Mouse (Mus musculus) kidney, embryonic 15.5 days (tissue): ENCODE data around the gene Cfap97. TPM values are rescaled to one million over a fixed set of nuclear protein-coding genes. Genes with fewer than 3 reads are reported as not detected.
A peak's percentile ranks its signal among the peaks of the same experiment; 100 is the strongest.
"Not testable (repeated sequence)": the region's sequence is repeated elsewhere in the genome, so short reads cannot be mapped to it uniquely, and the experiment has no call there.

ENCODE experiments used
- ATAC-seq: fragments of 200-750 bp; cut with Nextera tagmentation; replicated peaks from 2 replicates; pipeline ENCODE4 v1.8.0; 2017; ENCODE audit warnings: moderate TSS enrichment; ENCODE audit not compliant: low FRiP score
- H3K27ac ChIP-seq: fragments of 300-500 bp; sonication (generic); 2 replicates; pipeline ENCODE4 v1.5.1; 2015; ENCODE audit warnings: mild to moderate bottlenecking, inconsistent platforms
- H3K27me3 ChIP-seq: fragments of 300-500 bp; sonication (generic); 2 replicates; pipeline ENCODE4 v1.6.1; 2015; ENCODE audit warnings: inconsistent platforms
- H3K36me3 ChIP-seq: fragments of 300-500 bp; sonication (generic); 2 replicates; pipeline ENCODE4 v1.6.1; 2015; ENCODE audit warnings: inconsistent platforms
- H3K4me1 ChIP-seq: fragments of 300-500 bp; sonication (generic); 2 replicates; pipeline ENCODE4 v1.6.1; 2015; ENCODE audit warnings: inconsistent platforms
- H3K4me2 ChIP-seq: fragments of 300-500 bp; sonication (generic); 2 replicates; pipeline ENCODE4 v1.6.1; 2015; ENCODE audit warnings: moderate library complexity, mild to moderate bottlenecking, inconsistent platforms
- H3K4me3 ChIP-seq: fragments of 300-500 bp; sonication (generic); replicated peaks from 2 replicates; pipeline ENCODE4 v1.5.1; 2015; ENCODE audit warnings: mild to moderate bottlenecking, inconsistent platforms
- H3K9ac ChIP-seq: fragments of 300-500 bp; sonication (generic); 2 replicates; pipeline ENCODE4 v1.6.1; 2015; ENCODE audit warnings: mild to moderate bottlenecking, inconsistent platforms
- H3K9me3 ChIP-seq: fragments of 300-500 bp; sonication (generic); replicated peaks from 2 replicates; pipeline ENCODE4 v1.6.1; 2016; ENCODE audit warnings: inconsistent platforms
- WGBS: fragments of 180-500 bp; shearing (Covaris S2); methylation state at CpG from one replicate; pipeline ENCODE4 v1.1.7; 2015; ENCODE audit warnings: mixed read lengths; 5-methylcytosine and 5-hydroxymethylcytosine counted together
- polyA plus RNA-seq: library from polyadenylated mRNA; unstranded; fragments of >200 nt; fragmentation: Nextera tagmentation; extraction: Ambion mirVana; gene quantifications from 2 replicates; pipeline ENCODE4 v1.2.1, GENCODE M21; 2015

The Cfap97 gene
- polyA plus RNA-seq, 1 experiment from 2014 or later: 23.7 TPM

GRCm38 (mm10) chr8:46210404-46211315 lies 59.1 kb downstream of the Cfap97 start, which contains the start of gene Slc25a4:
Gene Slc25a4, minus strand, starts transcription at chr8:46211284.
- ATAC-seq: peak; percentile 99
- WGBS: under 1% methylated on average over 83 of the region's 84 CpGs

GRCm38 (mm10) chr8:46211611-46212071 lies 60.1 kb downstream of the Cfap97 start:
- 6% methylated on average over 13 of the region's 13 CpGs for WGBS

More at GRCm38 (mm10) chr8:46210404-46211315, 59.1 kb downstream of the Cfap97 start, which contains the start of gene Slc25a4:
- Histone ChIP-seq H3K4me1 (peaks cover 37% of the 10 kb centered on the region), H3K36me3 (peaks cover 38% of the 10 kb centered on the region), H3K4me3 (peak within 1 kb of the TSS; percentile 72), H3K27ac (peak within 1 kb of the TSS; percentile 96), H3K4me2 (peak within 1 kb of the TSS; percentile 88), H3K27me3 (no peaks in the 10 kb centered on the region), H3K9me3 (no peaks in the 10 kb centered on the region), H3K9ac (peak within 1 kb of the TSS; percentile 89)

DNA sequence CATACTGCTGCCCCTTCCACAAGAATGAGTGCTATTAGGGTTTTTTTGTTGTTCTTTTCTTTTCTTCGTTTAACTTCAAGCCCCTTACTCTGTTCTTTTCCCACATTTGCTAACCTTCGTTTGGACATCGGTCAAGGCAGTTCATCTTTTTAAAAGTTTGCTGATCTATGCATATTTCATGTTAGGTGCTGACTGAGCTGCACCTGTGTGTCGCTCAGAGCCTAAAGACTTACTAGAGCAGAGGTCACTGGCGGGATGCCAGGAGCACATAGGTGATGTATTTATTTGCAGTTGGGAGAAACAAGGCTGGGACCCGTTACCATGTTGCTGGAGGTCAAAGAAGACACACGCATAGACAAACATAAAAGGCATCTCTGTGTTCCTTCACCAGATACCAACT lies 60.6 kb downstream of the Cfap97 start:
- Histone ChIP-seq H3K27ac (no peak overlapping the region; the same call in 1 of the 2 replicates), H3K36me3 (peaks cover 23% of the 10 kb centered on the region), H3K27me3 (no peaks in the 10 kb centered on the region), H3K4me3 (no peak overlapping the region), H3K9ac (no peak overlapping the region), H3K9me3 (no peaks in the 10 kb centered on the region), H3K4me2 (peak overlapping the region; percentile 88), H3K4me1 (peaks cover 37% of the 10 kb centered on the region)
- 42% methylated on average over 7 of the region's 7 CpGs for WGBS
- ATAC-seq: no peak

More at GRCm38 (mm10) chr8:46211611-46212071, 60.1 kb downstream of the Cfap97 start:
- Histone ChIP-seq H3K4me1 (peaks cover 37% of the 10 kb centered on the region), H3K9me3 (no peaks in the 10 kb centered on the region), H3K4me3 (peak overlapping the region; percentile 72), H3K27me3 (no peaks in the 10 kb centered on the region), H3K4me2 (peak overlapping the region; percentile 88), H3K9ac (peak overlapping the region; percentile 89), H3K27ac (peak overlapping the region; percentile 96), H3K36me3 (peaks cover 28% of the 10 kb centered on the region)
- no peak for ATAC-seq

DNA sequence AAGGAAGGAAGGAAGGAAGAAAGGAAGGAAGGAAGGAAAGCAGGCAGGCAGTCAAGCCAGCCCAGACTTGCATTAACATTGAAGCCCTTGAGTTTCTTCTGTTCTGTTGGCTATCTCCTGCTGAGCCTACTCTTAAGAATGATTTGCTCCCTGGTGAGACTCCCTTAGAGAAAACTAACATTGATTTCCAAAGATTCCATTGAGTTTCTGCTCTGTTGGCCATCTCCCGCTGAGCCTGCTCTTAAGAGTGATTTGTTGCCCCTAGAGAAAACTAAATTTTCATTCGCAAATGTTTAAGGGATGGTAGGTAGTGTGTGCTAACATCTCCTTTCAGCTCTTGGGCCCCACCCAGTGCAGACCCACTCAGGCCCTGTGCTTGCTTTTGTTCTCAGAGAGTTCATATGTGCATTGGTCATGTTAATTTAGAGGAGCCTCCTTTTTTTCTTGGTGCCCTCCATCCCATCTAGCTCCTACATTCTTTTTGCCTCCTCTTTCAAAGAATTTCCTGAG lies 62.5 kb downstream of the Cfap97 start:
- peaks cover 4% of the 10 kb centered on the region for H3K36me3 ChIP-seq
- ATAC-seq: no peak
- peaks cover 25% of the 10 kb centered on the region for H3K4me1 ChIP-seq
- no peak overlapping the region for H3K4me3 ChIP-seq
- H3K27me3 ChIP-seq: no peaks in the 10 kb centered on the region
- no peak overlapping the region for H3K9ac ChIP-seq
- H3K4me2 ChIP-seq: no peak overlapping the region
- no peak overlapping the region for H3K27ac ChIP-seq
- WGBS: 57% methylated on average over 2 of the region's 2 CpGs
- no peaks in the 10 kb centered on the region for H3K9me3 ChIP-seq

GRCm38 (mm10) chr8:46216838-46217237 lies 65.3 kb downstream of the Cfap97 start:
- peak; percentile 93 for ATAC-seq
- Histone ChIP-seq H3K4me1 (peaks cover 6% of the 10 kb centered on the region), H3K27me3 (no peaks in the 10 kb centered on the region), H3K4me2 (peak overlapping the region; percentile 58), H3K27ac (0 out of 2 replicates have a peak overlapping the region, but pooled peaks have one; percentile 9), H3K36me3 (no peaks in the 10 kb centered on the region), H3K9me3 (no peaks in the 10 kb centered on the region), H3K9ac (peak overlapping the region; percentile 23; the same call in 1 of the 2 replicates), H3K4me3 (peak overlapping the region; percentile 33)
- 3% methylated on average over 14 of the region's 14 CpGs for WGBS

- H3K4me1 ChIP-seq: no peaks in the 10 kb centered on the region
- no peaks in the 10 kb centered on the region for H3K36me3 ChIP-seq
- no peak overlapping the region for H3K4me2 ChIP-seq
- H3K9ac ChIP-seq: no peak overlapping the region
- H3K9me3 ChIP-seq: no peaks in the 10 kb centered on the region
- 72% methylated on average over 3 of the region's 3 CpGs for WGBS
- no peak overlapping the region for H3K27ac ChIP-seq
- no peaks in the 10 kb centered on the region for H3K27me3 ChIP-seq
- no peak for ATAC-seq
- no peak overlapping the region for H3K4me3 ChIP-seq
Measured at GRCm38 (mm10) chr8:46220566-46220965, 69.0 kb downstream of the Cfap97 start.

- Histone ChIP-seq H3K36me3 (no peaks in the 10 kb centered on the region), H3K9me3 (no peaks in the 10 kb centered on the region)
- no peak for ATAC-seq
Measured at GRCm38 (mm10) chr8:46225501-46225900, 73.9 kb downstream of the Cfap97 start.

DNA sequence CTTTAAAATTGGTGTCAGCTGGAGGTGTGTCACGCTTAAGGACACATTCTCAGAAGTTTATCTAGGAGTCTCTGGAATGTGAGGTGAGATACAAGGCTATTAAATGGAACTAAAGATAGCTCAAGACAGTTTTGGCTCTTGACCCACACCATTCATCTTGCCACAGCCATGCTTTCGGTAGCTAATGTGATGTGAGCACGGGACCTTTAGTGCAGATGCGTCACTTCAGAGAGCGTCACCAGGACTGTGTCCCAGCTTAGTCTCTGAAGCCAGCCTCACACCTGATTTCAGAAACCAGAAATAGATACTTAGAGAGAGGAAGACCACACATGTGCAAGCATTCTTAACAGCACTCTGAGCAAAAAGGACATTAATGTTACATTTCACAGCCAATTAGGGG lies 75.1 kb downstream of the Cfap97 start:
- Histone ChIP-seq H3K4me1 (no peaks in the 10 kb centered on the region), H3K9me3 (no peaks in the 10 kb centered on the region), H3K27me3 (no peaks in the 10 kb centered on the region), H3K9ac (no peak overlapping the region), H3K27ac (no peak overlapping the region), H3K4me2 (no peak overlapping the region), H3K4me3 (no peak overlapping the region), H3K36me3 (no peaks in the 10 kb centered on the region)
- 62% methylated on average over 5 of the region's 5 CpGs for WGBS
- no peak for ATAC-seq

More at GRCm38 (mm10) chr8:46225501-46225900, 73.9 kb downstream of the Cfap97 start:
- Histone ChIP-seq H3K27ac (no peak overlapping the region), H3K4me3 (no peak overlapping the region), H3K27me3 (no peaks in the 10 kb centered on the region), H3K4me2 (no peak overlapping the region), H3K4me1 (no peaks in the 10 kb centered on the region), H3K9ac (no peak overlapping the region)
- WGBS: 63% methylated on average over 3 of the region's 3 CpGs

GRCm38 (mm10) chr8:46231968-46232367 lies 80.4 kb downstream of the Cfap97 start:
- H3K4me2 ChIP-seq, H3K4me1 ChIP-seq, H3K27me3 ChIP-seq, H3K27ac ChIP-seq, ATAC-seq, H3K36me3 ChIP-seq, H3K9ac ChIP-seq, H3K4me3 ChIP-seq, H3K9me3 ChIP-seq: not testable (repeated sequence)
- 76% methylated on average over 7 of the region's 7 CpGs for WGBS

DNA sequence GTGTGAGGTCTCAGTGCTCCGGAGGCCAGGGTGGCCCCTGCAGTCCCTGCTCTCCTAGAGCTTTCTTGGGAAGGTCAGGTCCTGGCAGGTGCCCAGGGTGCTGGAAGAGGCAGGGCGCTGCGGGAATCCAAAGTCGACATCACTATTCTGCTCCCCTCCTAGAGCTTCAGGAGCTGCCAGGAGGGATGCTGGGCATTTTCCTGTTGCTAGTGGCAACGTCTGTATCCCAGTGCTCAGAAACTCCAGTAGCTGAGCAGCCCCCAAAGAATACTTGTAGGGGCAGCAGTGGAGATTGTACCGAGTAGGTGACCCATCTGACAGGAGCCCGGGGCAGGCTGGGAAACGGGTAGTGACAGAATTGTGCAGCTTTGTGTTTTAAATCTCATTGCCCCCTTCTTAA lies 81.2 kb downstream of the Cfap97 start:
- 59% methylated on average over 8 of the region's 8 CpGs for WGBS
- no peak overlapping the region for H3K9ac ChIP-seq
- H3K36me3 ChIP-seq: no peaks in the 10 kb centered on the region
- H3K4me2 ChIP-seq: no peak overlapping the region
- H3K27ac ChIP-seq: no peak overlapping the region
- H3K4me3 ChIP-seq: no peak overlapping the region
- H3K27me3 ChIP-seq: peaks cover 4% of the 10 kb centered on the region; the same call in 1 of the 2 replicates
- no peaks in the 10 kb centered on the region for H3K9me3 ChIP-seq
- ATAC-seq: no peak
- H3K4me1 ChIP-seq: no peaks in the 10 kb centered on the region

- no peak for ATAC-seq
- H3K9me3 ChIP-seq: no peaks in the 10 kb centered on the region
- no peak overlapping the region for H3K4me3 ChIP-seq
- H3K9ac ChIP-seq: no peak overlapping the region
- H3K36me3 ChIP-seq: no peaks in the 10 kb centered on the region
- H3K27ac ChIP-seq: no peak overlapping the region
- no peak overlapping the region for H3K4me2 ChIP-seq
- 89% methylated on average over 4 of the region's 4 CpGs for WGBS
- H3K4me1 ChIP-seq: no peaks in the 10 kb centered on the region
- peaks cover 15% of the 10 kb centered on the region for H3K27me3 ChIP-seq
Measured at GRCm38 (mm10) chr8:46234736-46235135, 83.2 kb downstream of the Cfap97 start.
